In genomic region chr5:17990618-17991017, GRCm38 (mm10) we compare ENCODE assay signal across 21 mouse cellular contexts. TPM values are rescaled to one million over a fixed set of nuclear protein-coding genes. Genes with fewer than 3 reads are reported as not detected.
A peak's percentile ranks its signal among the peaks of the same experiment; 100 is the strongest.
DNase-seq lines count a peak whose midpoint lies in the region; ATAC-seq lines count a peak whose summit lies in the region.
"Had no signal": no experiment of that assay in that cellular context is flagged by ENCODE, and none has a peak within 500 bp of the region (broad histone marks: within the 10 kb centered on the region; RNA-seq: fewer than 3 reads in every experiment).

No protein-coding gene starts in this region.

- no peaks in the 10 kb centered on the region for H3K36me3 ChIP-seq in heart, embryonic 12.5 days
- H3K36me3 ChIP-seq: embryonic facial prominence, embryonic 15.5 days; forebrain, embryonic 10.5 days; heart, embryonic 13.5 days; hindbrain, embryonic 15.5 days had no signal

- H3K9me3 ChIP-seq in heart, embryonic 12.5 days (replicated peaks) = no peaks in the 10 kb centered on the region
- H3K9me3 ChIP-seq: embryonic facial prominence, embryonic 15.5 days; forebrain, embryonic 10.5 days; heart, embryonic 13.5 days; hindbrain, embryonic 15.5 days had no signal

- no peak overlapping the region for H3K4me3 ChIP-seq in heart, embryonic 12.5 days
- H3K4me3 ChIP-seq: embryonic facial prominence, embryonic 15.5 days; erythroblast, embryonic 14.5 days; forebrain, embryonic 10.5 days; heart, embryonic 13.5 days; hindbrain, embryonic 15.5 days had no signal

- H3K4me1 ChIP-seq in heart, embryonic 12.5 days (replicated peaks) = no peaks in the 10 kb centered on the region
- H3K4me1 ChIP-seq: embryonic facial prominence, embryonic 15.5 days; forebrain, embryonic 10.5 days; heart, embryonic 13.5 days; hindbrain, embryonic 15.5 days had no signal

- H3K4me2 ChIP-seq in heart, embryonic 12.5 days = no peak overlapping the region
- H3K4me2 ChIP-seq: embryonic facial prominence, embryonic 15.5 days; heart, embryonic 13.5 days; hindbrain, embryonic 15.5 days had no signal

- no peak overlapping the region for H3K9ac ChIP-seq in heart, embryonic 12.5 days
- H3K9ac ChIP-seq: embryonic facial prominence, embryonic 15.5 days; heart, embryonic 13.5 days; hindbrain, embryonic 15.5 days had no signal

- DNase-seq in heart, adult 8-10 months (ENCODE audit: low spot score) = peak; percentile 73
- DNase-seq in R1 (ENCODE audit: low read depth, low spot score) (peak; percentile 23), ZHBTc4 (ENCODE audit: low read depth, low spot score) (peak; percentile 39)
- DNase-seq in skeletal muscle tissue, adult 2 months (ENCODE audit: low read depth, low spot score) = peak; percentile 21
- DNase-seq in cerebellum, postnatal 25 days = no peak
- DNase-seq: adrenal gland, adult 2 months; adrenal gland, postnatal 25 days; cerebellum, adult 2 months; cerebellum, postnatal 10 days; embryo, embryonic 11 days; kidney, adult 2 months had no signal

- no peak for ATAC-seq in heart, embryonic 12.5 days (ENCODE audit: insufficient number of reproducible peaks, low FRiP score)
- ATAC-seq: forebrain, embryonic 14.5 days; intestine, embryonic 16.5 days had no signal

- WGBS in heart, embryonic 12.5 days = 85% methylated on average over 6 of the region's 6 CpGs

- no peaks in the 10 kb centered on the region for H3K27me3 ChIP-seq in heart, embryonic 12.5 days (replicated peaks)
- H3K27me3 ChIP-seq: embryonic facial prominence, embryonic 15.5 days; heart, embryonic 13.5 days; hindbrain, embryonic 15.5 days had no signal

- H3K27ac ChIP-seq in heart, embryonic 12.5 days (ENCODE audit: poor library complexity, severe bottlenecking) = no peak overlapping the region
- H3K27ac ChIP-seq: embryonic facial prominence, embryonic 15.5 days; forebrain, embryonic 10.5 days; heart, embryonic 13.5 days; hindbrain, embryonic 15.5 days had no signal

RNA-seq across cellular contexts. Expression of gene Gnat3, which starts 28.3 kb away (rescaled TPM):
- under 1 TPM; 0.44 to 0.66 (median 0.53) TPM for total RNA-seq in heart, adult 8-10 months (2022)
- polyA plus RNA-seq in heart, embryonic 12.5 days (2016; fragmentation: Nextera tagmentation; extraction: Ambion mirVana) = not detected in 2 replicates
- total RNA-seq: adrenal gland, postnatal 25 days; common myeloid progenitor, adult 5-6 weeks; ES-E14 had no signal
- polyA plus RNA-seq: adrenal gland, adult 2 months; cerebellum, adult 2 months; embryonic facial prominence, embryonic 15.5 days; erythroblast, embryonic 14.5 days; forebrain, embryonic 10.5 days; forebrain, embryonic 14.5 days; heart, embryonic 13.5 days; hindbrain, embryonic 15.5 days; intestine, embryonic 16.5 days; kidney, adult 2 months had no signal

Comparison
In these comparisons a context has a peak if more than half of its experiments do, and no peak if none do; other contexts are left out.
1. DNase-seq: peak in heart, adult 8-10 months (single experiment), R1 (single experiment), ZHBTc4 (single experiment) and skeletal muscle tissue, adult 2 months (single experiment); none in cerebellum, postnatal 25 days (0 of 2).